Mouse (Mus musculus) heart, embryonic 10.5 days (tissue): ENCODE results near the gene Vcp. TPM values are rescaled to one million over a fixed set of nuclear protein-coding genes. Genes with fewer than 3 reads are reported as not detected.
A peak's percentile ranks its signal among the peaks of the same experiment; 100 is the strongest.
"Not testable (repeated sequence)": the region's sequence is repeated elsewhere in the genome, so short reads cannot be mapped to it uniquely, and the experiment has no call there.

Source experiments
- DNase-seq: peaks from one replicate; pipeline ENCODE4 v3.0.0-alpha.2; 2017; ENCODE audit warnings: low spot score
- H3K27ac ChIP-seq: fragments of 300-500 bp; sonication (generic); 2 replicates; pipeline ENCODE4 v1.5.1; 2016; ENCODE audit warnings: mild to moderate bottlenecking
- H3K27me3 ChIP-seq: fragments of 300-500 bp; sonication (generic); 2 replicates; pipeline ENCODE4 v1.6.1; 2016; ENCODE audit warnings: mild to moderate bottlenecking; ENCODE audit not compliant: poor library complexity, insufficient read depth, severe bottlenecking
- H3K36me3 ChIP-seq: fragments of 300-500 bp; sonication (generic); 2 replicates; pipeline ENCODE4 v1.6.1; 2016; ENCODE audit warnings: mild to moderate bottlenecking, moderate library complexity
- H3K4me1 ChIP-seq: fragments of 300-500 bp; sonication (generic); 2 replicates; pipeline ENCODE4 v1.6.1; 2016; ENCODE audit warnings: mild to moderate bottlenecking
- H3K4me3 ChIP-seq: fragments of 300-500 bp; sonication (generic); 2 replicates; pipeline ENCODE4 v1.5.1; 2016; ENCODE audit warnings: mild to moderate bottlenecking, moderate library complexity
- H3K9me3 ChIP-seq: fragments of 300-500 bp; sonication (generic); 2 replicates; pipeline ENCODE4 v1.6.1; 2016; ENCODE audit warnings: mild to moderate bottlenecking, moderate library complexity
- WGBS: fragments of 180-500 bp; shearing (Covaris S2); methylation state at CpG from one replicate; pipeline ENCODE4 v1.1.7; 2016; 5-methylcytosine and 5-hydroxymethylcytosine counted together
- polyA plus RNA-seq: library from polyadenylated mRNA; unstranded; fragments of >200 nt; fragmentation: Nextera tagmentation; extraction: Ambion mirVana; gene quantifications from 2 replicates; pipeline ENCODE4 v1.2.1, GENCODE M21; 2016

The Vcp gene
- 588 and 628 TPM in 2 replicates for polyA plus RNA-seq

- H3K36me3 ChIP-seq = peaks cover 24% of the 10 kb centered on the region
- H3K9me3 ChIP-seq, H3K27me3 ChIP-seq: not testable (repeated sequence)
- peaks cover 20% of the 10 kb centered on the region; the same call in 1 of the 2 replicates for H3K4me1 ChIP-seq
- DNase-seq = peak; percentile 100
- WGBS = 1% methylated on average over 49 of the region's 56 CpGs
- peak within 1 kb of the TSS; percentile 80 for H3K4me3 ChIP-seq
- H3K27ac ChIP-seq = peak within 1 kb of the TSS; percentile 99
Measured at GRCm38 (mm10) chr4:43000141-43000986, at the start of gene Vcp. TSS of gene Vcp (minus strand) at chr4:43000507.

GRCm38 (mm10) chr4:43047231-43047630 lies 46.9 kb upstream of the Vcp start:
- Histone ChIP-seq H3K9me3 (no peaks in the 10 kb centered on the region), H3K27ac (no peak overlapping the region), H3K36me3 (no peaks in the 10 kb centered on the region), H3K27me3 (no peaks in the 10 kb centered on the region), H3K4me1 (peaks cover 33% of the 10 kb centered on the region), H3K4me3 (no peak overlapping the region)
- 5% methylated on average over 5 of the region's 5 CpGs for WGBS
- DNase-seq = no peak

- Histone ChIP-seq H3K9me3 (no peaks in the 10 kb centered on the region), H3K36me3 (no peaks in the 10 kb centered on the region), H3K27ac (no peak overlapping the region), H3K4me3 (peak overlapping the region; percentile 72; the same call in 1 of the 2 replicates), H3K27me3 (no peaks in the 10 kb centered on the region), H3K4me1 (peaks cover 31% of the 10 kb centered on the region)
- no peak for DNase-seq
- WGBS = 58% methylated on average over 5 of the region's 5 CpGs
Measured at GRCm38 (mm10) chr4:43046607-43047006, 46.3 kb upstream of the Vcp start.

- Histone ChIP-seq H3K9me3 (no peaks in the 10 kb centered on the region), H3K27ac (peak within 1 kb of the TSS; percentile 83), H3K4me3 (peak within 1 kb of the TSS; percentile 72), H3K4me1 (peaks cover 35% of the 10 kb centered on the region), H3K27me3 (no peaks in the 10 kb centered on the region), H3K36me3 (no peaks in the 10 kb centered on the region)
- peak; percentile 99 for DNase-seq
- under 1% methylated on average over 33 of the region's 33 CpGs for WGBS
Measured at GRCm38 (mm10) chr4:43045659-43046302, 45.5 kb upstream of the Vcp start, which contains the start of gene Fam214b. TSS of gene Fam214b (minus strand) at chr4:43046220.

- peaks cover 40% of the 10 kb centered on the region for H3K4me1 ChIP-seq
- no peaks in the 10 kb centered on the region for H3K36me3 ChIP-seq
- H3K27ac ChIP-seq = peak overlapping the region; percentile 83; the same call in 1 of the 2 replicates
- no peaks in the 10 kb centered on the region for H3K27me3 ChIP-seq
- peak overlapping the region; percentile 72 for H3K4me3 ChIP-seq
- DNase-seq = no peak
- no peaks in the 10 kb centered on the region for H3K9me3 ChIP-seq
- WGBS = 11% methylated on average over 13 of the region's 13 CpGs
Measured at GRCm38 (mm10) chr4:43045285-43045658, 45.0 kb upstream of the Vcp start.

GRCm38 (mm10) chr4:43044673-43045072 lies 44.4 kb upstream of the Vcp start:
- Histone ChIP-seq H3K36me3 (no peaks in the 10 kb centered on the region), H3K27ac (peak overlapping the region; percentile 68), H3K4me3 (peak overlapping the region; percentile 72), H3K27me3 (no peaks in the 10 kb centered on the region), H3K9me3 (no peaks in the 10 kb centered on the region), H3K4me1 (peaks cover 46% of the 10 kb centered on the region)
- 34% methylated on average over 4 of the region's 4 CpGs for WGBS
- DNase-seq = no peak

- DNase-seq = peak; percentile 91
- Histone ChIP-seq H3K27me3 (no peaks in the 10 kb centered on the region), H3K36me3 (no peaks in the 10 kb centered on the region), H3K4me1 (peaks cover 54% of the 10 kb centered on the region), H3K9me3 (no peaks in the 10 kb centered on the region), H3K27ac (peak overlapping the region; percentile 68), H3K4me3 (peak overlapping the region; percentile 72)
- WGBS = 19% methylated on average over 7 of the region's 7 CpGs
Measured at GRCm38 (mm10) chr4:43043644-43044357, 43.5 kb upstream of the Vcp start.

GRCm38 (mm10) chr4:43040881-43041547 lies 40.7 kb upstream of the Vcp start:
- DNase-seq = no peak
- WGBS = 47% methylated on average over 9 of the region's 9 CpGs
- H3K4me3 ChIP-seq = no peak overlapping the region

GRCm38 (mm10) chr4:43040114-43040572 lies 39.8 kb upstream of the Vcp start:
- H3K27ac ChIP-seq = peak overlapping the region; percentile 90
- peak overlapping the region; percentile 85 for H3K4me3 ChIP-seq
- no peaks in the 10 kb centered on the region for H3K9me3 ChIP-seq
- peaks cover 62% of the 10 kb centered on the region for H3K4me1 ChIP-seq
- DNase-seq = peak; percentile 99
- WGBS = 0% methylated on average over 25 of the region's 25 CpGs
- no peaks in the 10 kb centered on the region for H3K27me3 ChIP-seq
- peaks cover 15% of the 10 kb centered on the region for H3K36me3 ChIP-seq

More at GRCm38 (mm10) chr4:43040881-43041547, 40.7 kb upstream of the Vcp start:
- peaks cover 8% of the 10 kb centered on the region for H3K36me3 ChIP-seq
- H3K27ac ChIP-seq = peak overlapping the region; percentile 90
- H3K27me3 ChIP-seq = no peaks in the 10 kb centered on the region
- peaks cover 70% of the 10 kb centered on the region for H3K4me1 ChIP-seq
- no peaks in the 10 kb centered on the region for H3K9me3 ChIP-seq

GRCm38 (mm10) chr4:43039609-43040008 lies 39.3 kb upstream of the Vcp start:
- Histone ChIP-seq H3K27ac (peak overlapping the region; percentile 90), H3K36me3 (peaks cover 17% of the 10 kb centered on the region), H3K9me3 (no peaks in the 10 kb centered on the region), H3K27me3 (no peaks in the 10 kb centered on the region), H3K4me3 (peak overlapping the region; percentile 85), H3K4me1 (peaks cover 57% of the 10 kb centered on the region)
- under 1% methylated on average over 11 of the region's 11 CpGs for WGBS
- DNase-seq = no peak

- no peak for DNase-seq
- peaks cover 49% of the 10 kb centered on the region for H3K4me1 ChIP-seq
- peak overlapping the region; percentile 85 for H3K4me3 ChIP-seq
- 47% methylated on average over 15 of the region's 15 CpGs for WGBS
- H3K27me3 ChIP-seq = no peaks in the 10 kb centered on the region
- H3K9me3 ChIP-seq = no peaks in the 10 kb centered on the region
- peak overlapping the region; percentile 90; the same call in 1 of the 2 replicates for H3K27ac ChIP-seq
- peaks cover 24% of the 10 kb centered on the region for H3K36me3 ChIP-seq
Measured at GRCm38 (mm10) chr4:43038567-43039495, 38.5 kb upstream of the Vcp start.
